Mouse (Mus musculus): ENCODE measurements around the gene Plekhg4. TPM values are rescaled to one million over a fixed set of nuclear protein-coding genes. Genes with fewer than 3 reads are reported as not detected.

Gene Plekhg4
- polyA plus RNA-seq, 1 experiment from 2014 or later, result 1.4 TPM

DNA sequence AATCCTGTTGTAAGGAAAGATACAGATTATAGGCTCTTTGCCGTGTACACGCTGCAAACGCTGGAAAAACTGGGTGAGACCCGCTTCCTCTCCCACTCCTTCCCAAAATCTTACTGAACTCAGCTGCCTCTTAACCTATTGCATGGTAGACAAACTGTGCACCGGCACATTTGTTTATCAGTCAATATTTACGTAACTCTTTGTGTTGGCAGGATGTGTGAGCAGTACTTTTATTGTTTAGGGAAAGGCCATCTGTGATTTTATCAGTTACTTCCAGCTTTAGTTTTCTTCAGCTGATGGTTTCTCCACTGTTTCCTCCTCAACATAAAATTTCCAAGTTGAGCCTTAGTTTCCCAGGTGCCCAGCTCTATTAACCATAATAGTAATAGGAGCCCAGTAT, 53.8 kb downstream of the Plekhg4 start:
- H3K9ac ChIP-seq (replicated peaks; ENCODE audit: low read length), result no peak overlapping the region
- ATAC-seq (ENCODE audit: low FRiP score, low TSS enrichment) (no peak), DNase-seq (no peak)
- H3K9me3 ChIP-seq (ENCODE audit: control insufficient read depth, low read length), result no peaks in the 10 kb centered on the region
- H3K27ac ChIP-seq (replicated peaks; ENCODE audit: low read depth, low read length), result no peak overlapping the region
- H3K4me1 ChIP-seq (ENCODE audit: control insufficient read depth, insufficient read depth, low read length), result peaks cover 6% of the 10 kb centered on the region; the same call in 1 of the 2 replicates
- H3K27me3 ChIP-seq (ENCODE audit: control insufficient read depth, insufficient read depth, low read length), result no peaks in the 10 kb centered on the region
- no peak overlapping the region for H3K4me3 ChIP-seq (replicated peaks; ENCODE audit: low read depth, low read length)
- WGBS, result 86% methylated on average over 6 of the region's 6 CpGs
- H3K36me3 ChIP-seq (ENCODE audit: control insufficient read depth, insufficient read depth, low read length), result no peaks in the 10 kb centered on the region
- no peak overlapping the region for H3K4me2 ChIP-seq (ENCODE audit: low read length)

DNA sequence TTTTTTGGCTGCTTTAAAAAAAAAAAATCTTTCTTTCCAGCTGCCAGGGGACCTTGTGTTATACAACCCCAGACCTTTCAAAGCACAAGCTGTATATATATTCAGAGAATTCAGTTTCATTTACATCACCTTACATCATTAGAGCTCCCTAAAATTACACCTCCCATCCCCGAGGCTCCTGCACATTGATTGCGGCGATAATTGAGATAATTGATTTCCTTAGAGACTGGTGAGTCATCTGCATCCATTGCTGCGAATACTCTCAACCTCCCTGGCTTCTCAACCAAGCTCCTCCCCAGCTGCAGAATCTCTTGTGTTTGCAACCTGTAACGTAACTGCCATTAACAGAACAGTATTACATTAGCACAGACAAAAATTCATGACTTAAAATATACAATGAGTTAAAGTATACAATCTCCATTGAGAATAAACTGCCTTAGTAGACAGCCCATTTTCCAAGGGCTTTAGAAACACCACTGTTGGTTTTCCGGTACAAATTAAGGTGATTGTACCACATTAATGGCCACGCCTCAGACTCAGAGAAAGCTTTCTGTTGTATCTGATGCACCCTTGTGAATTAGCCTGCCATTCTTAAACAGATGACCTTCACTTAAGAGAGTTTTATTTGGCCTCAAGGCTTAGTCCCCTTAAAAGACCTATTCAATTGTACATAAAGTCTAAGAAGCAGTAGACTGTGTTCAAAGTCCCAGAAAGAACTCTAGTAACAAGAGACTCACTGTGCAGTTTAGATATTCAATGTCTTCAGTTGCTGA, 58.9 kb downstream of the Plekhg4 start:
- Histone ChIP-seq H3K36me3 (ENCODE audit: control insufficient read depth, insufficient read depth, low read length) (no peaks in the 10 kb centered on the region), H3K27ac (replicated peaks; ENCODE audit: low read depth, low read length) (0 out of 2 replicates have a peak overlapping the region, but pooled peaks have one; percentile 2), H3K4me3 (replicated peaks; ENCODE audit: low read depth, low read length) (no peak overlapping the region), H3K9me3 (ENCODE audit: control insufficient read depth, low read length) (no peaks in the 10 kb centered on the region), H3K27me3 (ENCODE audit: control insufficient read depth, insufficient read depth, low read length) (no peaks in the 10 kb centered on the region), H3K4me1 (ENCODE audit: control insufficient read depth, insufficient read depth, low read length) (peaks cover 25% of the 10 kb centered on the region), H3K4me2 (ENCODE audit: low read length) (no peak overlapping the region), H3K9ac (replicated peaks; ENCODE audit: low read length) (no peak overlapping the region)
- DNase-seq (peak; percentile 40), ATAC-seq (ENCODE audit: low FRiP score, low TSS enrichment) (no peak)
- 46% methylated on average over 7 of the region's 7 CpGs for WGBS

Other genes starting within 250 kb of the Plekhg4 start
- not detected in 2 replicates for gene Ces4a, start 241.5 kb upstream of the Plekhg4 start, polyA plus RNA-seq (2014; fragmentation: Nextera tagmentation; extraction: Ambion mirVana)
- 25.7 and 34.7 TPM in 2 replicates for gene Cbfb, start 202.6 kb upstream of the Plekhg4 start, polyA plus RNA-seq (2014; fragmentation: Nextera tagmentation; extraction: Ambion mirVana)
- gene D230025D16Rik, start 148.1 kb upstream of the Plekhg4 start, polyA plus RNA-seq (2014; fragmentation: Nextera tagmentation; extraction: Ambion mirVana), result 38.7 and 39.9 TPM in 2 replicates
- gene B3gnt9, start 118.1 kb upstream of the Plekhg4 start, polyA plus RNA-seq (2014; fragmentation: Nextera tagmentation; extraction: Ambion mirVana), result 3.2 and 5.6 TPM in 2 replicates
- 13.5 and 15.0 TPM in 2 replicates for gene Tradd, start 108.7 kb upstream of the Plekhg4 start, polyA plus RNA-seq (2014; fragmentation: Nextera tagmentation; extraction: Ambion mirVana)
- 0.72 and 0.96 TPM in 2 replicates for gene Fbxl8, start 108.6 kb upstream of the Plekhg4 start, polyA plus RNA-seq (2014; fragmentation: Nextera tagmentation; extraction: Ambion mirVana)
- gene Hsf4, start 103.5 kb upstream of the Plekhg4 start, polyA plus RNA-seq (2014; fragmentation: Nextera tagmentation; extraction: Ambion mirVana), result 0.14 and 0.35 TPM in 2 replicates
- 3.0 and 4.2 TPM in 2 replicates for gene Nol3, start 97.1 kb upstream of the Plekhg4 start, polyA plus RNA-seq (2014; fragmentation: Nextera tagmentation; extraction: Ambion mirVana)
- 65.7 and 98.8 TPM in 2 replicates for gene 4931428F04Rik, start 83.4 kb upstream of the Plekhg4 start, polyA plus RNA-seq (2014; fragmentation: Nextera tagmentation; extraction: Ambion mirVana)
- gene Exoc3l, start 77.2 kb upstream of the Plekhg4 start, polyA plus RNA-seq (2014; fragmentation: Nextera tagmentation; extraction: Ambion mirVana), result 8.6 and 13.1 TPM in 2 replicates
- 43.9 and 51.7 TPM in 2 replicates for gene E2f4, start 75.6 kb upstream of the Plekhg4 start, polyA plus RNA-seq (2014; fragmentation: Nextera tagmentation; extraction: Ambion mirVana)
- 0.55 and 1.1 TPM in 2 replicates for gene Elmo3, start 67.7 kb upstream of the Plekhg4 start, polyA plus RNA-seq (2014; fragmentation: Nextera tagmentation; extraction: Ambion mirVana)
- 0.72 and 0.86 TPM in 2 replicates for gene Lrrc29, start 47.0 kb upstream of the Plekhg4 start, polyA plus RNA-seq (2014; fragmentation: Nextera tagmentation; extraction: Ambion mirVana)
- gene Tmem208, start 46.9 kb upstream of the Plekhg4 start, polyA plus RNA-seq (2014; fragmentation: Nextera tagmentation; extraction: Ambion mirVana), result 122 and 149 TPM in 2 replicates
- gene Fhod1, start 25.3 kb upstream of the Plekhg4 start, polyA plus RNA-seq (2014; fragmentation: Nextera tagmentation; extraction: Ambion mirVana), result 0.59 and 0.84 TPM in 2 replicates
- gene Slc9a5, start 24.4 kb upstream of the Plekhg4 start, polyA plus RNA-seq (2014; fragmentation: Nextera tagmentation; extraction: Ambion mirVana), result 8.3 and 10.2 TPM in 2 replicates
- gene Kctd19, start 40.2 kb downstream of the Plekhg4 start, polyA plus RNA-seq (2014; fragmentation: Nextera tagmentation; extraction: Ambion mirVana), result not detected in 2 replicates
- 1.5 and 1.7 TPM in 2 replicates for gene Lrrc36, start 40.3 kb downstream of the Plekhg4 start, polyA plus RNA-seq (2014; fragmentation: Nextera tagmentation; extraction: Ambion mirVana)
- 91.3 and 108 TPM in 2 replicates for gene Tppp3, start 98.3 kb downstream of the Plekhg4 start, polyA plus RNA-seq (2014; fragmentation: Nextera tagmentation; extraction: Ambion mirVana)
- 25.2 and 26.4 TPM in 2 replicates for gene Zdhhc1, start 123.6 kb downstream of the Plekhg4 start, polyA plus RNA-seq (2014; fragmentation: Nextera tagmentation; extraction: Ambion mirVana)
- 5.9 and 9.7 TPM in 2 replicates for gene Hsd11b2, start 145.5 kb downstream of the Plekhg4 start, polyA plus RNA-seq (2014; fragmentation: Nextera tagmentation; extraction: Ambion mirVana)
- gene Atp6v0d1, start 192.8 kb downstream of the Plekhg4 start, polyA plus RNA-seq (2014; fragmentation: Nextera tagmentation; extraction: Ambion mirVana), result 227 and 250 TPM in 2 replicates
- 23.8 and 26.2 TPM in 2 replicates for gene Ripor1, start 232.0 kb downstream of the Plekhg4 start, polyA plus RNA-seq (2014; fragmentation: Nextera tagmentation; extraction: Ambion mirVana)